Mouse (Mus musculus): ENCODE measurements around the gene Blcap. TPM values are rescaled to one million over a fixed set of nuclear protein-coding genes. Genes with fewer than 3 reads are reported as not detected.
"Not testable (repeated sequence)": the region's sequence is repeated elsewhere in the genome, so short reads cannot be mapped to it uniquely, and the experiment has no call there.

The Blcap gene
- total RNA-seq (2021) = 10 to 100 TPM; 61.1 to 63.8 TPM

DNA sequence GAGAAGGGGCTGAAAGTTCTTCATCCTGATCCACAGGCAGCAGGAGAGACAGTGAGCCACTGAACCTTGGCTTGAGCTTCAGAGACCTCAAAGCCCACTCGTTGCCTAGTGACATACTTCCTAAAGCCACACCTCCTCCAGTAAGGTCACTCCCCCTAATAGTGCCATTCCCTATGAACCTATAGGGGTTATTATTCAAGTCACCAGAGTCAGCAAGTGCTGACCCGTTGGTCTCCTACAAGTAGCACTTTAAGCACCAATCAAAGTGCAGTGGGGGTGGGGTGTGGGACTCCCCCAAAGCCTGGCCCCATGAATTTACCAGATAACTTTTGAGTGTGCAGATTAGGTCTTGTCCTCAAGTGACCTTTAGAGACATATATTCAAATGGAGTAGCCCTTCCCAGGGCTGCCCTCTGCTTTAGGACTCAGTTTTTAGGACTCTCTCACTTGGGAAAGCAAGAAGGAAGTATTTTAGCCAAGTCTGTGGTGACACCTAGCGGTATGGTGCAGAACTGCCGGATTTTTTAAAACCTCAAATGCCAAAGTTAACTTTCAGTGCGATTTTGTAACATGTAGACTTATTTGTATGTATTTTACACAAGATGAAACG is at the start of gene Blcap:
TSS of gene Blcap (minus strand) at position 51 of the 609 bp plus-strand sequence.
- intact Hi-C loops (cut with DNase I) = loop anchor here (1.0 kb wide), 4 partner anchors 91 to 279 kb away; no protein-coding TSS in a partner anchor
- peak; percentile 64 to 80 for DNase-seq

DNA sequence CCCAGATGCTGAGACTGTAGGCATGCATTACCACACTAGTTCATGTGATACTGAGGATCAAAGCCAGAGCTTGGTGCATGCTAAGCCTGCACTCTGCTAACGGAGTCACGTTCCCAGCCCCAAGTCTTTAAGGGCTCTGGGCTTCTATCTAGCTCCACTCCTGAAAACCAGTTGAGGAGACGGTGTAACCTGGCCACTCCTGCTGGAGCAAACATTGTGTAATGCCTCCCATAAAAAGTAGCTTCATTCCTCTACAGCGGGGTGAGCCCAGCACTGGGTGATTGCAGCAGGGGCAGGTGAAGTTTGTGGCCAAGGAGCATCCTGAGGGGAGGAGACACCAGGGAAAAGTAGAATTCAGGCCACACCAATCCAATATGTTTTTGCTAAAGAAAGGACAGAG is 47.3 kb upstream of the Blcap start:
- DNase-seq = no peak
- intact Hi-C loops (cut with DNase I) = no loop called here

DNA sequence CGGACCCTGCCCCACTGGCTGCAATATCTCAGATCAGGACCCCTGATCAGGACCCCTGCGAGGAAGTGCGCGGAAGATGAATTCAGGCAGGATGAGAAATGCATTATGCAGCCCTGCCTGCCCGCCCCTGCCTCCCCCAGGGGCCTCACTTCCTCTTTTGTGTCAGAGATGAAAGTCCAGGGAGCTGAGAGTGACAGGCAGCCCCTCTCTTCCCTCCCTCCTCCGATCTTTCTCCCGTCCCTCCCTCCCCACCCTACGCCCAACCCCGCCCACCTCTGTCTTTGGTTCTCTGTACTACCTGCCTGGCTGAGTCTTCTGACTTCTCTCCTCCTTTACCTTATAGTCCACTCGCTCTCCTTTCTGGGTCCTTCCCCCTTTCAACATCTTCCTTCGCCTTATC is 42.9 kb upstream of the Blcap start:
- intact Hi-C loops (cut with DNase I) = no loop called here
- DNase-seq = no peak

DNA sequence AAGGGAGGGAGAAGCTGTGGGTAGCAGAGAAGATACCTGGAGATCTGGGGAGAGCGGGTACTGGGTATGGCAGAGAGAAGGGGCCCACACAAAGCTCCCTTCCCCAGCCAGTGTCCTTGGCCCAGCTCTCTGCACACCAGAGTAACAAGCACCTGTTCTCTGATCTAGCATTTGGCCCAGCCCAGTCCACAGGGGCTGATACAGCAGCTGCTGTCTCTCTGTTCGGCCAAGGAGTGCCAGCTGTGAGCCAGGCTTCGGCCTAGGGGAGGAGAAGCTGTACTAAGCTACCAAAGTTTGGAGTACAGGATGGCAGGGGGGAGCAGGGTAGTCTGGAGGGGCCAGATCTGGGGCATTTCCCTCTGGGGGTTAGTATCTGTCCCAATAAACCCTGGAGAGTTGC is 40.7 kb upstream of the Blcap start:
- DNase-seq = no peak
- intact Hi-C loops (cut with DNase I) = no loop called here

DNA sequence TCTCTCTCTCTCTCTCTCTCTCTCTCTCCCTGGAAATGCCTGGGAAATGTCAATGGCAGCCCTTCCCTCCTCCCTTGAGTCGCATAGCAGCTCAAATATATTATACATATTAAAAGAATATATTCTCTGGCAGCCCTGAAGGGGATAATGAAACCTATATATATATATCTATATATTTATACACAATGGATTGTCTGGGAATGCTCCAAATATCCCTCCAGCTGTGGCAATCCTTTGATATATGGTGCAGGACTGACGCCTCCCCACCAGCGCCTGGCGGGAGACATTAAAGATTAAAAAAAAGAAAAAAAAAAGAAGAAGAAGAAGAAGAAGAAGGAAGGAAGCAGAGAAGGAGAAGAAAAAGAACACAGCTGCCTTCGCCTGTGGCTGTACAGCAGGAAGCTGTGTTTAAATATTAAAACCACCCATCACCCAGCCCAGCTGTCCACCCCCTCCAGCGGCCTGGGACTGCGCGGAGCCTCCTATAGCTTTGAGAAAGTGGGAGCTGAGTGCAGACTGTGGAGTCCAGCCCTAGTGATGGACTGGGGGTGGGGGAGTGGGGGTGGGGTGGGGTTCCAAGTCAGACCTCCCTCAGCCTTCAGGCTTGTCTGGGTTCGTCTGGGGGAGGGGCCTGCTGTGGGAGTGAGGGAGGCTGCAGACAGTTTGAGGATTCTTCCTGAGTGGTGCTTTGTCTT is 36.6 kb upstream of the Blcap start:
- intact Hi-C loops (cut with DNase I) = loop anchor here (10.0 kb wide), 2 partner anchors 597 to 737 kb away; no protein-coding TSS in a partner anchor
- no peak for DNase-seq

DNA sequence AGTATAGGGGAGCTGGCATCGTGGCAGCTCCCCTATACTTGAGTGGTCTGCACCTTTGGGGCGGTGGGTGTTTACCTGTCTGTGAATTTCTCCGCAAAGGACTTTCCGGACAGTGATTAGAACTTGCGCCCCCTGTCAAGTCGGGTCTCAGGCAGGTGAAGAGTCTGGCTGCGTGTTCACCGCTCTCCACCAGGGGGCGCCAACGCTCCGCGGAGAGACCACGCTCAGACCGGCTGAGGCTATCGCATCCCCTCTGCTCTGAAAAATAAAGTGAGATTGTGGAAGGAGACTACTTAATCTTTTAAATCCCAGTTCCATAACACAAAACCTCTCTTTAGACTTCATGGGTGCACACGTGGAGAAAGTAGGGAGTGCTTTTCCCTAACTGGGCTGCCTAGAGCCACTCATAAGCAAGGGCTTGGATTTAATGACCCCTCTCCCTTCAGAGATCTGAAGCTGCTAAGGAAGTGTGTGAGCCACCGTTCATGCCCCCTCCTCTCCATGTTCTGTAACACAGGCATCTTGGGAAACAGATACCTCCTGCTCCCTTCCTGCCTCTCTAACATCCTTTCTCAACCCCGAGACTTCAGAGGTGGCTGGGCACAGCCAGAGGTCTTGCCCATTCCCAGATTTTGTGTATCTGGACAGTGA is 34.1 kb upstream of the Blcap start:
- intact Hi-C loops (cut with DNase I) = loop anchor here (2.0 to 10.0 kb wide), 3 partner anchors 30 to 740 kb away; no protein-coding TSS in a partner anchor
- peak; percentile 78 to 84 for DNase-seq

DNA sequence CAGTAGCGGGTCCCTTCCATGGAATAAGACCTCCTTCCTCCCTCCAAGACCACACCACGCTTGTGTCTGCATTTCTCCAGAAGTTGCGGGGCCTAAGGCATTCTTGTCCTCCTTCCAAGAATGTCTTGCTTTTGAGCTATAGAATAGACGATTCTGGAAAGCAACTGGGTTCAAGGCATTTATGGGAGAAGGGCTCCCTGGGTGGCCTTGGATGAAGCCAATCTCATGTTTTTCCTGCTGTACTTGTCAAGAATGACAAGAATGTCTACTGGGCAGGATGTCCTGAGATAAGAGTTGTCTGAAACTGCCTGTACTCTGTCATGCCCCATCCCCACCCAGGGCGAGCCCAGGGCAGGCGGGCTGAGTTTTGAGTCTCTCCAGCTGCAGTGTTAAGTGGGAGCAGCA is 30.4 kb upstream of the Blcap start:
- intact Hi-C loops (cut with DNase I) = loop anchor here (10.0 kb wide), 2 partner anchors 603 to 743 kb away; no protein-coding TSS in a partner anchor
- peak; percentile 25 to 33 for DNase-seq

DNA sequence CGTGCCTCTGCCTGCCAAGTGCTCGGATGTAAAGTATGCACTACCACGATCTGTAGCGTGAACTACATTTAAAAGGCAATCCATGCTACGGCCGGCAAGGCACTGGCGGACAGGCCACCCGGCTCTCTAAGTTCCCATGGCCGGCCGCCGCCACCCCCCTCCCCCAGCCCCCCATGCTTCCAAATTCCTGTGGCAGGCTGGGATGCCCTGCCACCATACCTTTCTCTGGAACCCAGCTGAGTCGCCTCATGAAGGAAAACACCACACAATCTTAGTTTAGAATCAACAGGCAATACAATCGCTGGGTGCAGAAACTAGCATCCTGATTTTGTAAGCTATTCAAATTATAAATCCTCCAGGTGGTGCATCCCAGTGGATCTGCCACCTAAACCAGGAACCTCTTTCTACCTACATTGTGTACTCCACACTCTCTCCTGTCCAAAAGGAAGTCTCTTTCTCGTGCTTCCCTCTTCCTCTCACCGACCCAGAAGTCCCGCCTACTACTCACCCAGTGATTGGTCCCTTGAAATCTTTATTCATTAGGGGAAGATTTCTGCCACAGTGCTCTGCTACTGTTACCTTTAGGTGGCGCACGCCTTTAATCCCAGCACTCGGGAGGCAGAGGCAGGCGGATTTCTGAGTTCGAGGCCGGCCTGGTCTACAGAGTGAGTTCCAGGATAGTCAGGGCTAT is 25.9 kb upstream of the Blcap start:
- intact Hi-C loops (cut with DNase I) = no loop called here
- DNase-seq = no peak

DNA sequence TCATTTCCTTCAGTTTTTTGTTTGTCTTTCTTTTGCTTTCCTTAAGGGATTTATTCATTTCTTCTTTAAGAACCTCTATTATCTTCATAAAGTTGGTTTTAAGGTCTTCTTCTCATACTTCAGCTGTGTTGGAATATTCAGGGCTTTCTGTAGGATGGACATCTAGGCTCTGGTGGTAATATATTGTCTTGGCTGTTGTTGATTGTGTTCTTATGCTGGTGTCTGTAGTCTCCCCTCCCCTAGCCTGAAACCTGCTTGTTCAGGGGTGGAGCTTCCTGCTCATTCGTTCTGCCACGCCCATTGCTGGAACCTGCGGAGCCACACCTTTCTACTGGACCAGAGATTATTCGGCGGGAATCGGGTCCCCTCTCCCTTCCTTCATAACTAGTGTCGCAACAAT is 14.3 kb upstream of the Blcap start:
- intact Hi-C loops (cut with DNase I); DNase-seq: not testable (repeated sequence)

DNA sequence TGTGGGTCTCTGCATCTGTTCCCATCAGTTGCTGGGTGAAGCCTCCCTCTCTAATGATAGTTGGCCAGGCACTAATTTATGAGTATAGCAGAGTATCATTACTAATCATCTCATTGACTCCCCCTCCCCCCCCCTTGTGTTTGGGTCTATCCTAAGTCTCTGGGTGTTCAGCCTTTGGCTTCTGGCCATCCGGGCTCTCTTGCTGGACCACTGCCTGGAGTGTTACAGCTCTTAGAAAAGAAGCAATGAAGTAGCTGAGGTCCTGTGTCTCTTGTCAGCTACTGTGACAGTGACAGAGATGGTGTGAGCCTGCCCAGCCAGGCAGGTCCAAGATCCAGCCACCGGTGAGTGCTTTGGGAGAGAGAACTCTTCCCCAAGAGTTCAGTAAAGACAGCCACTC is 1.7 kb upstream of the Blcap start:
- no peak for DNase-seq
- intact Hi-C loops (cut with DNase I) = no loop called here

DNA sequence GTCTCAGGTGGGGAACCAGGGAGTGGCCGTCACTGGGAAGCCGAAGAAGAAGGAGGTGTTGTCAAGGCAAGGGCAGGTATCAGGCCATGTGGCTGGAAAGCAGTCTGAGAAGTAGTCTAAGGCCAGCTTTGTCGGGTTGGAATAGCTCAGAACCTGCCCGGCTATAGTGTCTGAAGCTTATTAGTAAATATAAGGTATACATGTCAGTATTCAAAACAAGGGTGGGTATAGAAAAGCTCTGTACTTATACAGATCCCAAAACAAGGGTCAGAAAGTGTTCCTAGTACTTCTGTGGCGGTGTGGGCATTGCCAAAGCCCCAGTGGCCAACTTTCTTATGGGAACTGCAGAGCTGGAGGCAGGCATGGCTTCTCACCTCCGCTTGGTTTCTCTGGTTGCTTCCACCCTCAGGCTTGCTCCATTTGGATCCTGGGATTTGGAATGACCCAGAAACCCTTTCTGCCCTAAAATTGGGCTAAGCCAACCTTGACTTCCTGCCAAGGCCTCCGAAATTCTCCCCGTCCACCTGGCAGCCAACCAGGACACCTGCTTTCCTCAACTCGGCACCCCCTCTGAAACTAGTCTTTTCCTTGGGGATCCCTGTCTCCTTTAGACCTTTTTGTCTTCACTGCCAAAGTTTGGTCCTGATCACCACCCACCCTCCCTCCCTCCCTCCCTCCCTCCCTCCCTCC is 1.1 kb downstream of the Blcap start:
- no peak for DNase-seq

DNA sequence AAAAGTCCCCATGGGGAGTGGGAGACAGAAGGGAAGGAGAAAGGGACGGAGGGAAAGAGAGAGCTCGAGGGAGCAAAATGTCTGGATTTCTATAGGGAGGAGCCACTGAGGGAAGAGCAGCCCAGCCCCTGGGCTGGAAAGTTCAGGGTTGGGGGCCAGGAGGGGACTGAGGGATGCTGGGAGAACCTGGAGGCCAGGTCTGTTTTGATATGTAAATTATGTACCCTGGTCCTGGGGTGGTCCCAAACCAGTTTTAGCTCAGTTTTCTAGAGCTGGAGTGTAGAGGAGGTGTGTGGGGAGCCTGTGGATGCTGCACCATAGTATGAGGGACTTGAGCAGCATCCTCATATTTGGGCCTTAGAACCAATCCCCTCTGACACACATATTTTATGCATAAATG is 2.2 kb downstream of the Blcap start:
- intact Hi-C loops (cut with DNase I) = no loop called here
- no peak for DNase-seq

More for the DNA sequence above, 1.1 kb downstream of the Blcap start:
- intact Hi-C loops (cut with DNase I) = no loop called here

DNA sequence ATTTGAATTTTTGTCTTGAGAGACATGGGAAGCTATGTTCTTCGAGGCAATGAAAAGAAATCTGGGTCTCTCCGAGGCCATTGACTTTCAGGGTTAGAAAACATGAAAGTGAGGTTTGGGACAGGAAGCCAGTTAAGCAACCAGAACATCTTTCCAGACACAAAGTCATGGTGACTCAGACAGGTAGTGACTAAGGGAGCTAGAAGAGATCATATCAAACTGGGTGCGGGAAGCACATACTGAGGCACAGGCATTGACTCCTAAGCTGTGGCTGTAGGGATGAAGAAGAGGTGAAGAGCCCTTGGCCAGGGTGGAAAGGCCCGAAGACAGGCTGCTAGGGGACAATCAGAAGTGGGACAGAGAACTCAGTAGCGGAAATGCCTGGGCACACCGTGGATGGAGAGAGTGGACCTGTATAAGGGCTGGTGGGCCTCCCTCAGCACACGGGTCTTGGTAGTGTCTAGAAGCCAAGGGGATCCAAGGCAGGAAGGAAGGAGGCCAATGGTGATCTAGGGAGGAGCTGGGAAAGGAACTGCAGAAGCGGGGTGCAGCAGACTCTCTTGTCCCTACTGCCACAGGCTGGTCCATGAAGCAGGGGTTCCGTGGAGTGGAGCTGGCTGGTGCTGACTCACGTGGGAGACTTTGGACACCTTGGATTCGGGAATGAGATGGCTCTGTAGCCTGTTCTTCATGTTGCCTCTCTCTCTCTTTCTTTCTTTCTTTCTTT is 3.7 kb downstream of the Blcap start:
- intact Hi-C loops (cut with DNase I) = no loop called here
- DNase-seq = no peak

DNA sequence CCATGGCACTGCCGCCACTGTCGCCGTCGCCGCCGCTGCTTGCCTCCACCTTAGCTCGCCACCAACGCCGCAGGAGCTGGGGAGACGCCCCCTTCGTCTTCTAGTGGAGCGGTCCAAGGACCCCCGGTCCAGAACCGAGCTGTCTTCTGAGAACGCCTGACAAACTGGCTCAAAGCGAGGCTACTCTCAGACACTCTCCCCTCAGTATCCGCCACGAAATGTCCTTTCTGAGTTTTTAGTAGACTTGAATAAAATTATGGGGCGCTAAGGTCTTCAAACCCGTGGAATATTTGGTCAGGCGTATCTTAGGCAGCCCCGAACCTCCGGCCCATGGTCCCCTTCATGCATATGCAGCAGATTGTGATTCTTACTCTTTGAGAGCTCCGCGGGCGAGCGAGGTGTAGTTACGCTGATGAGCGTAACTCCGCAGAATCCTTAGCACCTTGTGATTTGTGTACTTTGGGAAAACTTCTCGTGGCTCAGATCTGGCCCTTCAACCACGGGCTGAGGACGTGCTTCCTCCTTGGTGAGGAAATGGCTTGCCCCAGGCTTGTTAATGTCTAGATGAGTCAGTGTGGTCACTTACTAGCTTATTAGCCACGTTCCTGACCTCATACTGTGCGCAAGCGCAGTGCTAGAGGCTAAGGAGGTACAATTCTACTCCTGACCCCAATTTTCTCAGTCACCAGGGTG is 4.7 kb downstream of the Blcap start:
- intact Hi-C loops (cut with DNase I) = no loop called here

DNA sequence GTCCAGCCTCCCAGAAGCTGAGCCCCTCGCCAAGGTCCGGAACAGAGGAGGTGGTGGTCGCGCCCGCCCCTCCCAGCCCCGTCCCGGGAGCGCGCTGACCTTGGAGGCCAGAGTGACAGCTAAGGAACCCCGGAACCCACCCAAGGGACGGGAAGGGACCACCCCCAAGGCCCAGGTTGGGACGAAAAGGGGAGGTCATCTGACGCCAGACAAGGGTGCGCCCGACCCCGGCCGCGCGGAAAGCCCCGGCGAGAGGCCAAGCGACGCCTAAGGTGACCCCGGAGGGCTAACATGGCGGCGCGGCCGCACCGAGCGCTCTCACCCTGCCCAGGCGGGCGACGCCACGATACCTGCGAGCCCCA is 5.2 kb downstream of the Blcap start:
- DNase-seq = no peak
- intact Hi-C loops (cut with DNase I) = no loop called here

More for the DNA sequence above, 4.7 kb downstream of the Blcap start:
- DNase-seq = peak; percentile 91 to 94

DNA sequence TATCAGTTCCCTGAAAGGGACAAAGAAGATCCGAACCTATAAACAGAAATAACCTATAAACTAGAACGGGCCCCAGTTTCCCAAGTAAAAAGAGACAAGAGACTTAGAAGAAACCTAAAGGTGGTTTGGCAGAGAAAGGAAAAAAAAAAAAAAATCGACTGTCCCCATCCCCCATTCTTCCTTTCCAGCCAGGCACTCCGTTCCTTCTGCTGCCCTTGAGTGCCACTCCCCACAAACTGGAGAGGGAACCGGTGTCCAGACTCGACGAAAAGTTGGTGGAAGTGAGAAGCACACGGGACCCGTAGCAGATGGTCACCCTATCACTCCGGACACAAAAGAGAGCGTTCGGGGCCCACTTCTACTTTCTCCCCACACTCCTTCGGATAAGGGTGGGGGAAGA is 5.6 kb downstream of the Blcap start:
- DNase-seq = peak in 1 of 2 experiments; percentile 38
- intact Hi-C loops (cut with DNase I) = no loop called here

DNA sequence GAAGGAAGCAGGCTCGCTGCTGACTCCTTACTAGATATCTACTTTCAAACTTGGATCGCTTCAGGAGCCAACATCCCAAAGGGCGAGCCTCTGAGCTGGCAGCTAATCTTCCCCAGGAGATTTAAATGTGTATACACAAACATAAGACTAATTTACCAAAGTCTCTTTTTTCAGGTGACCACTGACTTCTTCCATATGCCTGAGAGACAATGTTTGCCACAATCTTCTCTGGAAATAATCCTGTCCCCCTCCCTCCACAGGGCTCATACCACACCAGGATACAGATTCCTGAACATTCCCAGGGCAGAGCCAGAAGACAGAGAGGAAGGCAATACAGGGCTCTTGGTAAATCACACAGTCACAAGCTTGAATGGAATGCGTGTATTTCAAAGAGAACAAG is 6.4 kb downstream of the Blcap start:
- intact Hi-C loops (cut with DNase I) = no loop called here
- no peak for DNase-seq

DNA sequence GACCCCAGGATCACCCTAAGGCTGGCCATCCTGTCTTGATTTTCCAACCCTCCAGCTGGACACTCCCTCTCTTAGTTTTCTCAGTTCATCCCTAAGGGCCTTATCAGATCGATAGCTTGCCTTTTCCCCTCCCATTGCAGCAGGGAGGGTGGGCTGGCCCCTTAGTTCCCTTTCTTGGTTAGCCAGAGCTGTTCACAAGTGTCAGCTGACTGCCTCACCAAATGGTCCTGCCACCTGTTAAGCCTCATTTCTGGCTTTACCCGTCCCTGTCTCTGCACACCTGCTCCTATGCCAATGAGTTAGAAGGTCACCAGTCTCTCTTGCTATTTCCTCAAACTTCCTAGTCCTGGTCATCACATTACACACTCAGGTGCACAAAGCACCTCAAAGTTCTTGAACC is 8.0 kb downstream of the Blcap start:
- DNase-seq = no peak
- intact Hi-C loops (cut with DNase I) = no loop called here

DNA sequence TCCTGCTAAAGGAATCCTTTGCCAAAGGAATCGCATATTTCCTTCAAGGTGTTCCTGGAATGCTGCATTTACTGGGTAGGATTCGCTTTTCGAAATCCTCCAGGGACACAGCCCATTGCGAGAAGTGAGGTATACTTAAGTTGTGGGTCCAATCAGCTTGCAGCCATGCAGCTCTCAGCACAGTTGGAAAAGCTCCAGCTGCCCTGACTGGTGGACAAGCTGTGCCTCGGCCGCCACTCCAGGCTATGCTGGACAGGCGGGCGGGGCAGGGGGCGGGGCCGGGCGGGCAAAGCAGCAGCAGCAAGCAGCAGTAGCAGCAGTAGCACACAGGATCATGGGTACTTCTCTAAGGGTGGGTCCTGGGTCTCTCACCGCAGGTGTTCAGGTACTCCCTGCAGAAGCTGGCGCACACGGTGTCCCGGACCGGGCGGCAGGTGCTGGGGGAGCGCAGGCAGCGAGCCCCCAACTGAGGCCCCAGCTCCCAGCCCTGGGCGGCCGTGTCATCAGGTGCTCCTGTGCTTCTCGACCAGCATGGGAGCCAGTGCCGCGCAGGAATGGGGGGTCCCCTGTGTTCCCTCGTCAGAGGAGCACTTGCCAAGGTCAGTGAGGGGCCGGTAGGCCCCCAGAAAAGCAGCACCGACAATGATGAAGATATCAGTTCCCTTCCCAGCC is 9.8 kb downstream of the Blcap start:
- intact Hi-C loops (cut with DNase I) = no loop called here
- peak; percentile 92 to 93 for DNase-seq

Data from heart, postnatal 10 days (tissue).